Mouse (Mus musculus): ENCODE measurements around the gene Tubg2. TPM values are rescaled to one million over a fixed set of nuclear protein-coding genes. Genes with fewer than 3 reads are reported as not detected.

The Tubg2 gene
- total RNA-seq, 1 experiment, result 0.31 TPM

DNA sequence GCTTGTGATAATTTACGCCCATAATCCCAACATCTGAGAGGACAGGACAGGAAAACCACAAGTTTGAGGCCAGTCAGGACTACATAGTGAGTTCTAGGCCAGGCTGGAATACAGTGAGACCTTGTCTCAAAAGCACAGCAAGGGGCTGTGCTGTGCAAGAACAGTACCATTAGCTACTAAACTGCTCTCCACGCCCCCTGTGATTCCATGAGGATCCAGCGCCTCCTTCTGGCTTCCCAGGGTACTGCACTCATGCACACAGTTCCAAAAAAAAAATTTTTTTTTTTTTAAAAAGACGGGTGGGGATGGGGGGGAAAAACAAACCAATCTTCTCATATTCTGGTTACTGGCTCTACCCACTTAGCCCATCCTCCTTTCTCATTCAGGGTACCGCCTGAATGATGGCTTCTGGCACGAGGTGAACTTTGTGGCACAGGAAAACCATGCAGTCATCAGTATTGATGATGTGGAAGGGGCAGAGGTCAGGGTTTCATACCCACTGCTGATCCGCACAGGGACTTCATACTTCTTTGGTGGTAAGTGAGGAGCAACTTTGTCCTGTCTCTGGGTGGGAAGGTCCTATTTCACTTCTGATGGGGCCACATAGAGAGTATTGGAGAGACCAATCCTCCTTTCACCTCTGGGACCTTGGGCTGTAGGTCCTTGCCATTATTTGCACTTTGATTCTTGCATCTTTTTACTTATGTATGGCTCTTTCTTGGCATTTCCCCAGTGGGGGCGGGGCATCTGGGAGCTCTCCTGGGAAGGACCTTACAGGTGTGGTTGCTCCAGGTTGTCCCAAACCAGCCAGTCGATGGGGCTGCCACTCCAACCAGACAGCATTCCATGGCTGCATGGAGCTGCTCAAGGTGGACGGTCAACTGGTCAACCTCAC is 25.4 kb downstream of the Tubg2 start:
- TF ChIP-seq ZNF384 (IDR thresholded peaks at IDR 0.05; ENCODE audit: low read depth, low read length) (peak; percentile 97), ZC3H11A (IDR thresholded peaks at IDR 0.05; ENCODE audit: borderline replicate concordance, low read depth, low read length) (no peak), HCFC1 (IDR thresholded peaks at IDR 0.05; ENCODE audit: borderline replicate concordance, insufficient read depth, low read length) (no peak), CHD2 (IDR thresholded peaks at IDR 0.05; ENCODE audit: low read depth, low read length) (no peak)
- Histone ChIP-seq H3K9ac (ENCODE audit: insufficient read depth, low read depth, low read length, poor library complexity, severe bottlenecking) (no peak overlapping the region), H3K9me3 (ENCODE audit: control insufficient read depth, insufficient read depth, low read depth, low read length) (no peaks in the 10 kb centered on the region), H3K4me1 (ENCODE audit: control insufficient read depth in 2 of 2, insufficient read depth in 2 of 2, low read length in 2 of 2, poor library complexity in 1 of 2) (peaks cover 0 to 2% of the 10 kb centered on the region in 2 experiments; a peak in 1 of 4 replicates), H3K36me3 (ENCODE audit: control insufficient read depth, insufficient read depth, low read length, poor library complexity, severe bottlenecking) (no peaks in the 10 kb centered on the region), H3K27ac (ENCODE audit: insufficient read depth, low read depth, low read length, poor library complexity, severe bottlenecking) (no peak overlapping the region), H3K4me3 (ENCODE audit: insufficient read depth in 1 of 2, low read depth in 1 of 2, low read length in 2 of 2, poor library complexity in 1 of 2, severe bottlenecking in 1 of 2) (no peak overlapping the region)
- in situ Hi-C loops (cut with MboI; ENCODE audit: low sequenced_read_pairs in 2 of 2, unreplicated experiment in 2 of 2), result no loop called here
- no peak for DNase-seq (ENCODE audit: low read depth, low spot score)

- Histone ChIP-seq H3K4me3 (ENCODE audit: insufficient read depth in 1 of 2, low read depth in 1 of 2, low read length in 2 of 2, poor library complexity in 1 of 2, severe bottlenecking in 1 of 2) (no peak overlapping the region), H3K4me1 (ENCODE audit: control insufficient read depth in 2 of 2, insufficient read depth in 2 of 2, low read length in 2 of 2, poor library complexity in 1 of 2) (peaks cover 0 to 2% of the 10 kb centered on the region in 2 experiments; a peak in 1 of 4 replicates), H3K27ac (ENCODE audit: insufficient read depth, low read depth, low read length, poor library complexity, severe bottlenecking) (no peak overlapping the region), H3K36me3 (ENCODE audit: control insufficient read depth, insufficient read depth, low read length, poor library complexity, severe bottlenecking) (no peaks in the 10 kb centered on the region), H3K9ac (ENCODE audit: insufficient read depth, low read depth, low read length, poor library complexity, severe bottlenecking) (no peak overlapping the region), H3K9me3 (ENCODE audit: control insufficient read depth, insufficient read depth, low read depth, low read length) (no peaks in the 10 kb centered on the region)
- TF ChIP-seq ZNF384 (IDR thresholded peaks at IDR 0.05; ENCODE audit: low read depth, low read length) (no peak), HCFC1 (IDR thresholded peaks at IDR 0.05; ENCODE audit: borderline replicate concordance, insufficient read depth, low read length) (no peak), MAFK (IDR thresholded peaks at IDR 0.05; ENCODE audit: insufficient read depth, low read depth, low read length) (no peak)
- DNase-seq (ENCODE audit: low read depth, low spot score), result no peak
- in situ Hi-C loops (cut with MboI; ENCODE audit: low sequenced_read_pairs in 2 of 2, unreplicated experiment in 2 of 2), result no loop called here
Measured at GRCm38 (mm10) chr11:101181961-101182360, 26.3 kb downstream of the Tubg2 start.

DNA sequence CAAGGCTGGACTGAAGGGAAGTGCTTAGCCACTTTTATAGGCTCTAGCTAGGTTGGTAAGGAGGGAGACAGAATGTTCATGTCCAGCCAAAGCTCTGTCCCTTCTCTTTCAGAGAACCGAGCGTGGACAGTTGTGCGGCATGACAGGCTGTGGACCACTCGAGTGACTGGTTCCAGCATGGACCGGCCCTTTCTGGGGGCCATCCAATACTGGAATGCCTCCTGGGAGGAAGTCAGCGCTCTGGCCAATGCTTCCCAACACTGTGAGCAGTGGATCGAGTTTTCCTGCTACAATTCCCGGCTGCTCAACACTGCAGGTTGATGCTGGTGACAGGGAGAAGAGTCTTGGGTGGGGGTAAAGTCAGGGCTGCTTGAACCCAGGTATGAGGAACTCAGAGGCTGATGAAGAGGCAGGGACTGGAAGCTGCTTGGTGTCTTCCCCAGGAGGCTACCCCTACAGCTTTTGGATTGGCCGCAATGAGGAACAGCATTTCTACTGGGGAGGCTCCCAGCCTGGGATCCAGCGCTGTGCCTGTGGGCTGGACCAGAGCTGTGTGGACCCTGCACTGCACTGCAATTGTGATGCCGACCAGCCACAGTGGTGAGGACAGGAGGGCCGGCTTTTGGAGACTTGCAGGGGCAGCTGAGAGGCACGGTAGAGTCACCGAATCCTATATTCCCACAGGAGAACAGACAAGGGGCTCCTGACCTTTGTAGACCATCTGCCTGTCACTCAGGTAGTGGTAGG is 27.2 kb downstream of the Tubg2 start:
- Histone ChIP-seq H3K4me3 (ENCODE audit: insufficient read depth in 1 of 2, low read depth in 1 of 2, low read length in 2 of 2, poor library complexity in 1 of 2, severe bottlenecking in 1 of 2) (no peak overlapping the region), H3K36me3 (ENCODE audit: control insufficient read depth, insufficient read depth, low read length, poor library complexity, severe bottlenecking) (no peaks in the 10 kb centered on the region), H3K27ac (ENCODE audit: insufficient read depth, low read depth, low read length, poor library complexity, severe bottlenecking) (no peak overlapping the region), H3K9ac (ENCODE audit: insufficient read depth, low read depth, low read length, poor library complexity, severe bottlenecking) (no peak overlapping the region), H3K9me3 (ENCODE audit: control insufficient read depth, insufficient read depth, low read depth, low read length) (no peaks in the 10 kb centered on the region), H3K4me1 (ENCODE audit: control insufficient read depth in 2 of 2, insufficient read depth in 2 of 2, low read length in 2 of 2, poor library complexity in 1 of 2) (peaks cover 0 to 2% of the 10 kb centered on the region in 2 experiments; a peak in 1 of 4 replicates)
- no peak for DNase-seq (ENCODE audit: low read depth, low spot score)
- in situ Hi-C loops (cut with MboI; ENCODE audit: low sequenced_read_pairs in 2 of 2, unreplicated experiment in 2 of 2), result no loop called here
- TF ChIP-seq ZC3H11A (IDR thresholded peaks at IDR 0.05; ENCODE audit: borderline replicate concordance, low read depth, low read length), result no peak
- no peak for TF ChIP-seq MAFK (IDR thresholded peaks at IDR 0.05; ENCODE audit: insufficient read depth, low read depth, low read length)
- TF ChIP-seq CHD2 (IDR thresholded peaks at IDR 0.05; ENCODE audit: low read depth, low read length), result no peak
- TF ChIP-seq HCFC1 (IDR thresholded peaks at IDR 0.05; ENCODE audit: borderline replicate concordance, insufficient read depth, low read length), result no peak
- TF ChIP-seq ZNF384 (IDR thresholded peaks at IDR 0.05; ENCODE audit: low read depth, low read length), result no peak

DNA sequence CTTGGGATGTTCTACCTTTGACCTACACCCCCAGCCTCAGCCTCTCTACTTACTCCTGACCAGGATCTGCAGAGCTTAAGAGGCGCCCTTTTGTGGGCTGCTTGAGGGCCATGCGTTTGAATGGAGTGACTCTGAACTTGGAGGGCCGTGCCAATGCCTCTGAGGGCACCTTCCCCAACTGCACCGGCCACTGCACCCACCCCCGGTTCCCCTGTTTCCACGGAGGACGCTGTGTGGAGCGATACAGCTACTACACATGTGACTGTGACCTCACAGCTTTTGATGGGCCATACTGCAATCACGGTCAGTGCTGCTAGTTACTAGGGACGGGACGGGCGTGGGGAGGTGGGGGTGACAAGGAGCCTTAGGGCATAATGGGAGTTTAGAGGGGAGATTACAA is 29.3 kb downstream of the Tubg2 start:
- peaks cover 0 to 15% of the 10 kb centered on the region in 2 experiments; a peak in 2 of 4 replicates for H3K4me1 ChIP-seq (ENCODE audit: control insufficient read depth in 2 of 2, insufficient read depth in 2 of 2, low read length in 2 of 2, poor library complexity in 1 of 2)
- no peaks in the 10 kb centered on the region for H3K9me3 ChIP-seq (ENCODE audit: control insufficient read depth, insufficient read depth, low read depth, low read length)
- H3K4me3 ChIP-seq (ENCODE audit: insufficient read depth in 1 of 2, low read depth in 1 of 2, low read length in 2 of 2, poor library complexity in 1 of 2, severe bottlenecking in 1 of 2), result no peak overlapping the region
- no peak for DNase-seq (ENCODE audit: low read depth, low spot score)
- in situ Hi-C loops (cut with MboI; ENCODE audit: low sequenced_read_pairs in 2 of 2, unreplicated experiment in 2 of 2), result no loop called here
- no peak overlapping the region for H3K27ac ChIP-seq (ENCODE audit: insufficient read depth, low read depth, low read length, poor library complexity, severe bottlenecking)
- no peak overlapping the region for H3K9ac ChIP-seq (ENCODE audit: insufficient read depth, low read depth, low read length, poor library complexity, severe bottlenecking)
- H3K36me3 ChIP-seq (ENCODE audit: control insufficient read depth, insufficient read depth, low read length, poor library complexity, severe bottlenecking), result no peaks in the 10 kb centered on the region
- no peak for TF ChIP-seq CHD2 (IDR thresholded peaks at IDR 0.05; ENCODE audit: low read depth, low read length)
- no peak for TF ChIP-seq MAFK (IDR thresholded peaks at IDR 0.05; ENCODE audit: insufficient read depth, low read depth, low read length)
- TF ChIP-seq HCFC1 (IDR thresholded peaks at IDR 0.05; ENCODE audit: borderline replicate concordance, insufficient read depth, low read length), result no peak
- no peak for TF ChIP-seq ZNF384 (IDR thresholded peaks at IDR 0.05; ENCODE audit: low read depth, low read length)
- TF ChIP-seq ZC3H11A (IDR thresholded peaks at IDR 0.05; ENCODE audit: borderline replicate concordance, low read depth, low read length), result no peak

Data from ES-E14 (cell line).